Mouse (Mus musculus): ENCODE measurements around the gene Serpinb1a. TPM values are rescaled to one million over a fixed set of nuclear protein-coding genes. Genes with fewer than 3 reads are reported as not detected.
A peak's percentile ranks its signal among the peaks of the same experiment; 100 is the strongest.

Serpinb1a gene
- total RNA-seq, 2 experiments from 2014 or later: 6.9 to 7.4 TPM

GRCm38 (mm10) chr13:32849092-32849491 is 1.9 kb downstream of the Serpinb1a start:
- intact Hi-C loops (cut with DNase I; ENCODE audit: low total_unique reads): no loop called here
- DNase-seq: no peak

DNA sequence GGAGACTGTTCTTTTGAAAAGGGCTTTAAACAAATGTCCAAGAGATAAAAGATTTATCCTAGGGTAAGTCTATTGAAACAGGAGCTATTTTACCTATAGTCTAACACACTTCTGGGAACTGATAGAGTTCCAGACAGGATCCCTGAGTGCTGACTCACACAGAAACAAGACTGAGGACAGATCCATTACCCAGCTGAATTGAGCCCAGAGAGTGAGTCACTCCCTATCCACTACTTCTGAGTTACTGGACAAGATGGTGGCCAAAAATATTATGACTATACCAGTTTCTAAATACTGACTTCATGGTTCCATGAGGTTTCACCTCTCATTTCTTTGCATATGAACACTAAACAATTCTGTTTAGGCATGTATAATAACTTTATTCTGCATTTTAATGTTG is 4.8 kb downstream of the Serpinb1a start:
- no peak for DNase-seq
- intact Hi-C loops (cut with DNase I; ENCODE audit: low total_unique reads): no loop called here

DNA sequence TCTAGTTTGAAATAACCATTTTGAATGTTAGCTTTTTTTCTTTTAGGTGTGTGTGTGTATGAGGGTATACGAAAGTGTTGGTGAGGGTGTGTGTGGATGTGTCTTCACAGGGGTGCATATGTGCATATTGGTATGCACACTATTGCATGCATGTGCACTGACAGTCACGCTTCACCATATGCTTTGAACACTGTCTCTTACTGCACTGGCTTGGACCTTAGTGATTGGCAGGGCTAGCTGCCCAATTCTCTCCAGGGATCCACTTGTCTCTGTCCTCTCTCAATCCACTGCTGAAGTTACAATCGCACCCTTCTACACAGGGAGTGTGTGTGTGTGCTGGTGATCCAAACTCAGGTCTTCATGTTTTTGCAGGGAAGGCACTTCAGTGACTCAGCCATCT is 9.6 kb downstream of the Serpinb1a start:
- no peak for DNase-seq

GRCm38 (mm10) chr13:32839314-32839713 is 11.7 kb downstream of the Serpinb1a start:
- DNase-seq: no peak

More for the DNA sequence above, 9.6 kb downstream of the Serpinb1a start:
- intact Hi-C loops (cut with DNase I; ENCODE audit: low total_unique reads): no loop called here

DNA sequence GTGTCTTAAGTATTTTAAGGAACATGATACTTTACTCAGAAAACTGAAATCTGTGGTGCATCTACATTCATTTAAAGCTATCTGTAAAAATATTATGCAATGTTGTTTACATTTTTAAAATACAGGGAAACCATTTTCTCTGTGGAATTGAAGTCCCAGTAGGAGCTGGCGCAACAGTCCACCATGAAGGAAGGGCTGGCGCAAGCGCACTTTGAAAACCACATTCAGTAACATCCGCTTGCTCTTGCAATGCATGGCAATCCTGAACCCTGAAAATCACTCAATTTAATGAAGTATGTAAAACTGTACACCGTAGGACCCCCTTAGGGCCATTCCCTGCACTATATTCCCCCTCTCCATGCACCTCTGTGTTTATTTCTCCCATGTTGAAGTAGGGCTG is 16.5 kb downstream of the Serpinb1a start:
- DNase-seq: no peak
- intact Hi-C loops (cut with DNase I; ENCODE audit: low total_unique reads): no loop called here

More at GRCm38 (mm10) chr13:32839314-32839713, 11.7 kb downstream of the Serpinb1a start:
- intact Hi-C loops (cut with DNase I; ENCODE audit: low total_unique reads): no loop called here

DNA sequence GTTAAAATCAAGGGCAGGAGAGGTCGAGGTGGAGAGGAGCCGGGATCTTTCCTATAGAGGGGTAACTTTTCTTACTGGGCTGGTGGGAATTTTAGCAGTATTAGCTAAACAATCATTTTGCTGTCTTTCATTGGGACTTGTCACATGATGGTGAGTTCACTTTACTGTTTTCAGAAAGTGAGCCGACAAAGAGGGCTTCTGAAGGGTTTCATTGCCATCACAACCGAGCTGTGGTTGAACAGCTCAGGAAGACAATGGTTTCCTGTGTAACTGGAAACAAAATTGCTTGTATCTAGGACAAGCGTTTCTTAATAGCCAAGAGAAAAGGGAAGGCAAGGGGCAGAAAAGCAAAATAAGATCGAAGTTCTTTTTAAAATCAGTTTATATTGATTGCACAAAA is 17.7 kb downstream of the Serpinb1a start:
- no peak for DNase-seq
- intact Hi-C loops (cut with DNase I; ENCODE audit: low total_unique reads): no loop called here

GRCm38 (mm10) chr13:32832776-32833175 is 18.2 kb downstream of the Serpinb1a start:
- no peak for DNase-seq

DNA sequence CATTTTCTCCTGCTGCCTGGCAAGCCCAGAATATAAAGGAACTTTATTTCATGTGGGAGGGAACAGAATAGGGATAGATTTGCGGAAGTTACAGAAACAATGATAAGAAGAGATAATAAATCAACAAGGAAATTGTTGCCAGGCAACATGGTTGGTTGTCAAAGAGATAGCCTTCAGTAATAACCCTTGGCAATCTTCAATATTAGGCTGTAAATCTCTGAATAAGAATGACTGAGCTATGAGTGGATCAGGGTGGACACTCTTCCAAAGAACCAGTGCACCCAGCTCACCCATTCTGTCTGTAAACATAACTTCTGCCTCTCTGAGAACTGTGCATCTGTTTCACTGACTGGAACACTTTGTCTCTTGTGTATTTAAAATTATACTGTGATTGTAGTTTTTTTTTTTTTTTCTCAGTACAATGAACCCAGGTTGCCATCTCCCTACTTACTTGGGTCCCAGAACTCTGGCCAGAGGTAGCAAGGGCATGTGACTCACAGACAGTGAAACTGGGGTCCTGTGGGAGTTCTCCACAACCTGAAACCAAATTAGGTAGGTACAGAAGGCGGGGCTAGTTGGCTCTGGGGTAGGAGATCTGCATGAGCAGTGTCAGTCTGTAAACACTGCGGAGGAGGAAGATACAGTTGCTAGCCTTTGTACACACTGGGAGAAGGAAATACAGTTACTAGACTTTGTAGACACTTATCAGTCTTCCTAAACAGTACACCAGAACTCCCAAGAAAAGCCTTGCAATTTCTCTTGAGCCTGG is 19.3 kb downstream of the Serpinb1a start:
- intact Hi-C loops (cut with DNase I; ENCODE audit: low total_unique reads): no loop called here
- DNase-seq: no peak

More at GRCm38 (mm10) chr13:32832776-32833175, 18.2 kb downstream of the Serpinb1a start:
- intact Hi-C loops (cut with DNase I; ENCODE audit: low total_unique reads): no loop called here

GRCm38 (mm10) chr13:32828886-32829285 is 22.1 kb downstream of the Serpinb1a start:
- intact Hi-C loops (cut with DNase I; ENCODE audit: low total_unique reads): no loop called here

GRCm38 (mm10) chr13:32827951-32828350 is 23.0 kb downstream of the Serpinb1a start:
- peak; percentile 47 for DNase-seq
- intact Hi-C loops (cut with DNase I; ENCODE audit: low total_unique reads): no loop called here

More at GRCm38 (mm10) chr13:32828886-32829285, 22.1 kb downstream of the Serpinb1a start:
- no peak for DNase-seq

DNA sequence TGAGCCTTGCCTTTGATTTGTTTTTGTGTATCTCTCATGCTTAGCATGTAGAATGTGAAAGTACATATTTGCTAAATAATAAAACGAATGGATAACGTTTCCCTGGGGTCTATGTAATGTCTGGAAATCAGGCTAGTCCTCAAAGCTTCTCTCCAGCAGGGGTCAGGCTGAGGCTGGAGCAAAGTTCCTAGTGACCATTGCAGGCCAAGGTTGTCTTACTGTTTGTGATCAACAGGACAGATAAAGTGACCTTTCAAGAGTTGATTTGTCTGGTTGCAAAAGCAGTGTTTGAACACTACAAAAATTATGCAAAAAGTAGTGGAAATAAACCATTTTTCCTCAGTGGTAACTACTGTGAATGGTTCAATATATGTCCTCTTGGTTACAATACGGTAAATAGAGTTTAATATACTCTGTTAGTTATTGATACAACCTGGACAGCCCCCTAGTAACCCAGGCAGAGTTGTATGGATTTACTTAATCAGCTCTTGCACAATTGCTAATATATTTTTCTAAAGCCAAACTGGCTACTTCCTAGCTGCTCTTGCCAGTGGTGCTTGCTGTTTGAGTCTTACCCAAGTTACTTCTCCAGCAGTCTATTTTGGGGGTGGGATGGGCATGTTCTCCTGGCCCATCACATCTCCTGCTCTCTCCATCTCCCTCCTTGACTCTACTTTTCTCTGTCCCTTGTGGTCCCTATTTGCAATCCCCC is 23.7 kb downstream of the Serpinb1a start:
- DNase-seq: no peak
- intact Hi-C loops (cut with DNase I; ENCODE audit: low total_unique reads): no loop called here

- DNase-seq: no peak
- intact Hi-C loops (cut with DNase I; ENCODE audit: low total_unique reads): no loop called here
Observed at GRCm38 (mm10) chr13:32825546-32825945, 25.4 kb downstream of the Serpinb1a start.

DNA sequence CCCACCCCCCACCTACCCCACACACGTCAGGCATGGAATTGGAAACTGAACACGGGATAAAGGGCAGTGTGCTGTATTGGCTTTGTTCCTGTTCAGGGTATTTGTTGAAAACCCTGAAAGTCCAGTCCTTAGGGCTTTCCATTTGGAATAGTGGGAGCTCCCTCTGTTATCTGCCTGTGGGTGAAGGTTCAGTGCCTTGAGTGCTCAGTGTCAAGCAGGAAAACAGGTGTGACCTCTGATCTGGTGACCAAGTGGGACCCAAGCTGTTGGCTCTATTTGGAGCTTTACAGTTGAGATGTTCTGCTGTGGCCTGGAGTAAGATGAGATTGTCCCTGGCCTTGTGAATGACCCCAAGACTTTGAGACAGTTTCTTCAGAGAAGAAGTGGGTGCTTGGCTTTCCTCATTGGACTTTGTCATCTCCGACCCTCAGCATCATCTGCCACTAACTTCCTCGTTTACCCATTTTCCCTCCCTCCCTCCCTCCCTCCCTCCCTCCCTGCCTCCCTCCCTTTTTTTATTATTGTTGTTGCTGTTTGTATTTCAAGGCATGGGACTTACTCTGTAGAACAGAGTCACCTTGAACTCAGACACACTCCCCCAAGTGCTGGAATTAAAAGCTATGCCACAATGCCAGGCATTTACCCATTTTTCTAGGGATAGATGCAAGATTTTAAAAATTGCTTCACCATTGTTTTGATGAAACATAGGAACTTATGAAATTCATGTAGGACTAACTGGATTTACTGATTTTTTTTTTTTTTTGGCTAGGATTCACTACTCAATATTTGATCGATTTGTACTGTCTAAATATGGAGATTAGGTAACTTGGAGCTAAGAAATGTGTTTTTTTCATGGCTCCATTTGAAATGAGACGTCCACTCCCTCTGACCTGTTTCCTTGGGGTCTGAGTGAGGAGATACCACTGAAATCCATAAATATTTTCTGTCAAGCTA is 26.3 kb downstream of the Serpinb1a start:
- intact Hi-C loops (cut with DNase I; ENCODE audit: low total_unique reads): no loop called here
- no peak for DNase-seq

DNA sequence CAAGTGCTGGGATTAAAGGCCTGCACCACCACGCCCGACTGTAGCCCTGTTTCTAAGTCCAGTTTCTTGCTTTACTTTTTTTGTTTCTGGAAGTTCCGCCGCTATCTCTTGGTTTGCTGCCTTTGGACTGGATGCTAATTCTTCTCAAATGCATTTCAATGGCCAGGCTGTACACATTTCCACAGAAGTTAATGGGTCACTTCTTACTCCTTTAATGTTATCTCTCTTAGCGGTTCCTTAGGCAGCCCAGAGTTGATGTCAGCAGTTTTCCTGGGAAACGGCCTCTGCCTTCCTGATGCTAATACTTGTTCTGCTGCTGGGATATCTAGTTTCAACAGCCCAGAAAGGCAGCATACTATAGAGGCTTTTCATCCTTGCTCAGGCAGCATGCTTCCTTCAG is 27.9 kb downstream of the Serpinb1a start:
- intact Hi-C loops (cut with DNase I; ENCODE audit: low total_unique reads): no loop called here
- no peak for DNase-seq

GRCm38 (mm10) chr13:32821671-32822070 is 29.3 kb downstream of the Serpinb1a start:
- no peak for DNase-seq
- intact Hi-C loops (cut with DNase I; ENCODE audit: low total_unique reads): no loop called here

DNA sequence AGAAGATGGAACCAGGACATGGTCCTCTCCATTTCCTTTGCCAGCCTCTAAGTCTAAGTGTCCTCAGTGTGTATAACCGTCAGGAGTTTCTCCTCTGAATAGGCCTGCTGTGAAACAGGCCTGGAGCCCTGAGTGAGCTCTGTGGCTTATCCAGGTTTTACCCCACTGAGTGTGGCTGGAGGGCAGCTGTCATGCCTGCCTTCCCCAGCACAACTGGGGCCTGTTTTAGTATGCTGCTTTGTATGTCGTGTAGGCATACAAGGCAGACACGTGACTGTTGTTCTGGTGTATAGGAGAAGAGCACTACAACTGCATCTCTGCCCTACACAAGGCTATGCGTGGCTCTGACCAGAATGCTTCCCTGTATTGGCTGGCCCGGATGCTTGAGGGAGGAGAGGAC is 31.1 kb downstream of the Serpinb1a start:
- intact Hi-C loops (cut with DNase I; ENCODE audit: low total_unique reads): no loop called here
- DNase-seq: no peak

DNA sequence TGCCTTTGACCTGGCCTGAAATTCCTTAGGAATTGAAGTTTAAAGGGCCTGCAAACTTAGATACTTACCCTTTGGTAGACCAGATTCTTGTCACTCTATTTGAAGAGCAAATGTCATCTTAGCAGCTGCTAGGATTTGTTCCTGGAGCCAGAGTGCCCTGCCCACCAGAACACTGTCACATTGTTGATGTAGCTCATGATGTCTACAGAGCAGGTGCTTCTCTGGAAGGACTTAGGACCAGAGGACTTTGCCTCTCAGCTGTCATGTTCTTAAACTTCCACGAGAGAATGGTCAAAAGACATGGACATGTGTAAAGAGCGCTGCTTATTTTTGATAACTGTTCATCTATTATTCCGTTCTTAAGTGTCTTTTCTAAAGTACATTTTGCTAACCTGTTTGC is 31.7 kb downstream of the Serpinb1a start:
- intact Hi-C loops (cut with DNase I; ENCODE audit: low total_unique reads): no loop called here
- no peak for DNase-seq

DNA sequence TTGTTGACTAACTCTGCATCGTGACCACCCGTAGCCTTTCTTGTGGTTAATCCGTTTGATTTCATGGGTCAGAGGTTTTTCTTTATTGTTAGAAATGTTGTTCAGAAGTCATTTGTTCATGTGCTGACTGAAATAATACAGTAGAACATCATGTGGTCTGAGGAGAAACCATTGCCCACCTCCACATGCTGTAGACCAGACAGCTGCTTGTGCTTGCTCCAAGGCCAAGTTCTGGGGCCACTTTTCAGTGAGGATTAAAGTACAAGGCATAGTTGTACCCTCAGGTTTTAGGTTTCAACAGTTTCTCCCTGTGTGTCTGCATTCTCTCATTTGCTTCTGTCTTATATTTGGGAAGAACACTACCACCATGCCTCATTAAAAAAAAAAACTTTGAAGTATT is 43.4 kb downstream of the Serpinb1a start:
- intact Hi-C loops (cut with DNase I; ENCODE audit: low total_unique reads): no loop called here
- no peak for DNase-seq

- peak; percentile 49 for DNase-seq
- intact Hi-C loops (cut with DNase I; ENCODE audit: low total_unique reads): no loop called here
Observed at GRCm38 (mm10) chr13:32806820-32807219, 44.2 kb downstream of the Serpinb1a start.
